Mouse (Mus musculus) heart, embryonic 10.5 days (tissue): Measurements from ENCODE around the gene Pias3. TPM values are rescaled to one million over a fixed set of nuclear protein-coding genes. Genes with fewer than 3 reads are reported as not detected.
A peak's percentile ranks its signal among the peaks of the same experiment; 100 is the strongest.

ENCODE experiments used
- DNase-seq: peaks from one replicate; pipeline ENCODE4 v3.0.0-alpha.2; 2017; ENCODE audit warnings: low spot score
- H3K27ac ChIP-seq: fragments of 300-500 bp; sonication (generic); 2 replicates; pipeline ENCODE4 v1.5.1; 2016; ENCODE audit warnings: mild to moderate bottlenecking
- H3K27me3 ChIP-seq: fragments of 300-500 bp; sonication (generic); 2 replicates; pipeline ENCODE4 v1.6.1; 2016; ENCODE audit warnings: mild to moderate bottlenecking; ENCODE audit not compliant: poor library complexity, insufficient read depth, severe bottlenecking
- H3K36me3 ChIP-seq: fragments of 300-500 bp; sonication (generic); 2 replicates; pipeline ENCODE4 v1.6.1; 2016; ENCODE audit warnings: mild to moderate bottlenecking, moderate library complexity
- H3K4me1 ChIP-seq: fragments of 300-500 bp; sonication (generic); 2 replicates; pipeline ENCODE4 v1.6.1; 2016; ENCODE audit warnings: mild to moderate bottlenecking
- H3K4me3 ChIP-seq: fragments of 300-500 bp; sonication (generic); 2 replicates; pipeline ENCODE4 v1.5.1; 2016; ENCODE audit warnings: mild to moderate bottlenecking, moderate library complexity
- H3K9me3 ChIP-seq: fragments of 300-500 bp; sonication (generic); 2 replicates; pipeline ENCODE4 v1.6.1; 2016; ENCODE audit warnings: mild to moderate bottlenecking, moderate library complexity
- WGBS: fragments of 180-500 bp; shearing (Covaris S2); methylation state at CpG from one replicate; pipeline ENCODE4 v1.1.7; 2016; 5-methylcytosine and 5-hydroxymethylcytosine counted together
- polyA plus RNA-seq: library from polyadenylated mRNA; unstranded; fragments of >200 nt; fragmentation: Nextera tagmentation; extraction: Ambion mirVana; gene quantifications from 2 replicates; pipeline ENCODE4 v1.2.1, GENCODE M21; 2016

Gene Pias3
- polyA plus RNA-seq, 1 experiment from 2014 or later = 43.4 TPM

GRCm38 (mm10) chr3:96693579-96693978, 2.6 kb upstream of the Pias3 start:
- WGBS = 74% methylated on average over 1 of the region's 1 CpGs
- Histone ChIP-seq H3K9me3 (no peaks in the 10 kb centered on the region), H3K27ac (no peak overlapping the region), H3K27me3 (peaks cover 11% of the 10 kb centered on the region), H3K4me1 (peaks cover 34% of the 10 kb centered on the region), H3K36me3 (no peaks in the 10 kb centered on the region), H3K4me3 (no peak overlapping the region)
- DNase-seq = no peak

- peaks cover 31% of the 10 kb centered on the region for H3K36me3 ChIP-seq
- peak overlapping the region; percentile 98 for H3K27ac ChIP-seq
- H3K27me3 ChIP-seq = no peaks in the 10 kb centered on the region
- H3K9me3 ChIP-seq = no peaks in the 10 kb centered on the region
- peak overlapping the region; percentile 93 for H3K4me3 ChIP-seq
- under 1% methylated on average over 85 of the region's 85 CpGs for WGBS
- H3K4me1 ChIP-seq = peaks cover 45% of the 10 kb centered on the region
- peak; percentile 95 for DNase-seq
These were observed 865 bp downstream of the Pias3 start for GRCm38 (mm10) chr3:96696766-96697732.

- Histone ChIP-seq H3K9me3 (no peaks in the 10 kb centered on the region), H3K27me3 (no peaks in the 10 kb centered on the region), H3K4me3 (no peak overlapping the region; the same call in 1 of the 2 replicates), H3K4me1 (peaks cover 36% of the 10 kb centered on the region), H3K36me3 (peaks cover 51% of the 10 kb centered on the region), H3K27ac (peak overlapping the region; percentile 13; the same call in 1 of the 2 replicates)
- WGBS = 41% methylated on average over 19 of the region's 19 CpGs
- DNase-seq = no peak
These were observed 3.0 kb downstream of the Pias3 start for GRCm38 (mm10) chr3:96698993-96699690.

- no peaks in the 10 kb centered on the region for H3K9me3 ChIP-seq
- peaks cover 31% of the 10 kb centered on the region for H3K4me1 ChIP-seq
- no peak overlapping the region for H3K4me3 ChIP-seq
- WGBS = 54% methylated on average over 7 of the region's 7 CpGs
- DNase-seq = no peak
- H3K27ac ChIP-seq = no peak overlapping the region
- no peaks in the 10 kb centered on the region for H3K27me3 ChIP-seq
- H3K36me3 ChIP-seq = peaks cover 63% of the 10 kb centered on the region
These were observed 4.2 kb downstream of the Pias3 start for GRCm38 (mm10) chr3:96700376-96700775.

- Histone ChIP-seq H3K4me3 (no peak overlapping the region), H3K27me3 (no peaks in the 10 kb centered on the region), H3K9me3 (no peaks in the 10 kb centered on the region), H3K27ac (no peak overlapping the region), H3K36me3 (peaks cover 66% of the 10 kb centered on the region), H3K4me1 (peaks cover 26% of the 10 kb centered on the region)
- 80% methylated on average over 4 of the region's 4 CpGs for WGBS
- DNase-seq = no peak
These were observed 4.8 kb downstream of the Pias3 start for GRCm38 (mm10) chr3:96701003-96701402.

GRCm38 (mm10) chr3:96704778-96705177, 8.6 kb downstream of the Pias3 start:
- WGBS = 67% methylated on average over 11 of the region's 11 CpGs
- Histone ChIP-seq H3K4me3 (no peak overlapping the region), H3K4me1 (peaks cover 10% of the 10 kb centered on the region), H3K36me3 (peaks cover 59% of the 10 kb centered on the region), H3K27me3 (peaks cover 18% of the 10 kb centered on the region; the same call in 1 of the 2 replicates), H3K27ac (no peak overlapping the region), H3K9me3 (no peaks in the 10 kb centered on the region)
- no peak for DNase-seq

GRCm38 (mm10) chr3:96706217-96706616, 10.0 kb downstream of the Pias3 start:
- Histone ChIP-seq H3K4me3 (no peak overlapping the region), H3K27ac (no peak overlapping the region), H3K4me1 (peaks cover 9% of the 10 kb centered on the region), H3K36me3 (peaks cover 59% of the 10 kb centered on the region), H3K9me3 (no peaks in the 10 kb centered on the region), H3K27me3 (peaks cover 18% of the 10 kb centered on the region; the same call in 1 of the 2 replicates)
- peak; percentile 64 for DNase-seq
- 89% methylated on average over 11 of the region's 11 CpGs for WGBS

- H3K4me3 ChIP-seq = no peak overlapping the region
- peaks cover 59% of the 10 kb centered on the region for H3K36me3 ChIP-seq
- H3K4me1 ChIP-seq = peaks cover 9% of the 10 kb centered on the region
- WGBS = 70% methylated on average over 7 of the region's 7 CpGs
- peaks cover 18% of the 10 kb centered on the region; the same call in 1 of the 2 replicates for H3K27me3 ChIP-seq
- H3K27ac ChIP-seq = no peak overlapping the region
- H3K9me3 ChIP-seq = no peaks in the 10 kb centered on the region
- DNase-seq = peak; percentile 54
These were observed 10.8 kb downstream of the Pias3 start for GRCm38 (mm10) chr3:96706984-96707383.

GRCm38 (mm10) chr3:96707903-96708683, 11.9 kb downstream of the Pias3 start, which contains the start of gene Nudt17:
Gene Nudt17, minus strand, starts transcription at chr3:96708562.
- 6% methylated on average over 42 of the region's 42 CpGs for WGBS
- Histone ChIP-seq H3K4me3 (peak within 1 kb of the TSS; percentile 63), H3K27me3 (peaks cover 18% of the 10 kb centered on the region; the same call in 1 of the 2 replicates), H3K36me3 (peaks cover 60% of the 10 kb centered on the region), H3K4me1 (peaks cover 9% of the 10 kb centered on the region), H3K9me3 (no peaks in the 10 kb centered on the region), H3K27ac (peak within 1 kb of the TSS; percentile 79)
- DNase-seq = peak; percentile 87

- Histone ChIP-seq H3K36me3 (peaks cover 60% of the 10 kb centered on the region), H3K27me3 (peaks cover 18% of the 10 kb centered on the region; the same call in 1 of the 2 replicates), H3K9me3 (no peaks in the 10 kb centered on the region), H3K27ac (peak overlapping the region; percentile 79; the same call in 1 of the 2 replicates), H3K4me1 (peaks cover 9% of the 10 kb centered on the region), H3K4me3 (peak overlapping the region; percentile 63; the same call in 1 of the 2 replicates)
- 53% methylated on average over 2 of the region's 2 CpGs for WGBS
- peak; percentile 65 for DNase-seq
These were observed 12.5 kb downstream of the Pias3 start for GRCm38 (mm10) chr3:96708684-96709064.

- Histone ChIP-seq H3K4me1 (0 out of 2 replicates have a peak, but pooled peaks cover 4% of the 10 kb centered on the region), H3K4me3 (no peak overlapping the region), H3K27ac (no peak overlapping the region), H3K36me3 (peaks cover 77% of the 10 kb centered on the region), H3K9me3 (no peaks in the 10 kb centered on the region), H3K27me3 (no peaks in the 10 kb centered on the region)
- DNase-seq = no peak
- WGBS = 86% methylated on average over 5 of the region's 5 CpGs
These were observed 18.1 kb downstream of the Pias3 start for GRCm38 (mm10) chr3:96714286-96714685.

GRCm38 (mm10) chr3:96715854-96716253, 19.7 kb downstream of the Pias3 start:
- 0 out of 2 replicates have a peak, but pooled peaks cover 8% of the 10 kb centered on the region for H3K4me1 ChIP-seq
- H3K4me3 ChIP-seq = no peak overlapping the region
- H3K36me3 ChIP-seq = peaks cover 74% of the 10 kb centered on the region
- no peaks in the 10 kb centered on the region for H3K9me3 ChIP-seq
- WGBS = 69% methylated on average over 2 of the region's 2 CpGs
- H3K27ac ChIP-seq = no peak overlapping the region
- H3K27me3 ChIP-seq = no peaks in the 10 kb centered on the region
- no peak for DNase-seq
